Mouse (Mus musculus): ENCODE measurements at regions not wholly inside any gene's neighbourhood (a gene's known extent, or its start where the extent isn't known, plus 50 kb on each side); places are given as distances from the start of the nearest gene placed in this dataset.
A peak's percentile ranks its signal among the peaks of the same experiment; 100 is the strongest.

DNA sequence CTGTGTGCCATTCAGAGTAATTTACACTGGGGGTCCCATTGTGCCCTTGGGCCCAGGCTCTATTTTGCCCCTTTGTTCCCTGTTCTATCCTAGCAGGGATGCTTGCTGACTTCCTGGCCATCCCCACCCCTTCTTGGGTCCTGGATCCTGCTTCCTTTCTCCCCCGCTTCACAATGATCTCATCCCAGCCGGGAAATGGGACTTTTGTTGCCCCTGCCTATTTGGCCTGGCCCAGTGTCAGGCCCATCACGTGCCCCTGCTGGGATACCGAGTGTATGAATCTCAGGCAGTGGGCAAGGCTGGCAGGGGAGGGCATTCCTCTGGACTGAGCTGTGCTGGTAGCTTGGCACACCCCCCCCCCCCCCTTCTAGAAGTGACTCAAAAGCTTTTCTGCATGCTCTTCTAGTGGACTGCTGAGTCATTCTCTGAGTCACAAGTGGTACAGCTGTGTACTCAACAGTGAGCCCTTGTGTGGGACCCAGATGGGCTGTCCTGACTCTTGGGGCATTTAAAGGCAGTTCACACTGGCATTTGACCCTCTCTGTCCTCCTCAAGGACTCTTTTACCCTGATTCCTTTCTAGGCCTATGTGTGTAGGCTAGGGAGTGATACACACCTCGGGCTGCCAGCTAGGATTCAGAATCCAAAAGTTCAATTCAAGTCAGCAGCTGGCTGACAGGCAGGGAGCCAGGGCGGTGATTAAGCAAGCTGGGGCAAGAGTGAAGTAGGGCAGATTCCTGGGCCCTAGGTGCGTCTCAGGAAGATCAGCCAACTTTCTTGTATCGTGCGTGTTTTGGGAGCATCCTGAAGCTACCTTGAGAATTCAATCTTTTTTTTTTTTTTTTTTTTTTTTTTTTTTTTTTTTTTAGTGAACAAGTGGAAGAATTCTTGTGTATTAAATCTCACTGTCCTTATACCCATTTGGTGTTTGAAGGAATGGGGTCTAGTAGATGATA lies 1156.6 kb upstream of the A1bg start:
- no peak overlapping the region for H3K4me3 ChIP-seq (ENCODE audit: low read depth, low read length)
- peak; percentile 75 for DNase-seq (ENCODE audit: low spot score, missing footprints)
- no peak overlapping the region for H3K9ac ChIP-seq (ENCODE audit: low read length)
- H3K9me3 ChIP-seq (ENCODE audit: control insufficient read depth, low read length), result no peaks in the 10 kb centered on the region
- H3K27ac ChIP-seq (ENCODE audit: low read depth, low read length), result no peak overlapping the region
- no peak for ATAC-seq (ENCODE audit: low FRiP score)
- 74% methylated on average over 9 of the region's 9 CpGs for WGBS
- no peaks in the 10 kb centered on the region for H3K4me1 ChIP-seq (ENCODE audit: control insufficient read depth, insufficient read depth, low read length)
- no peak overlapping the region for H3K4me2 ChIP-seq
- no peaks in the 10 kb centered on the region for H3K36me3 ChIP-seq (ENCODE audit: control insufficient read depth, insufficient read depth, low read length)
- H3K27me3 ChIP-seq (ENCODE audit: control insufficient read depth, insufficient read depth, low read length), result no peaks in the 10 kb centered on the region

DNA sequence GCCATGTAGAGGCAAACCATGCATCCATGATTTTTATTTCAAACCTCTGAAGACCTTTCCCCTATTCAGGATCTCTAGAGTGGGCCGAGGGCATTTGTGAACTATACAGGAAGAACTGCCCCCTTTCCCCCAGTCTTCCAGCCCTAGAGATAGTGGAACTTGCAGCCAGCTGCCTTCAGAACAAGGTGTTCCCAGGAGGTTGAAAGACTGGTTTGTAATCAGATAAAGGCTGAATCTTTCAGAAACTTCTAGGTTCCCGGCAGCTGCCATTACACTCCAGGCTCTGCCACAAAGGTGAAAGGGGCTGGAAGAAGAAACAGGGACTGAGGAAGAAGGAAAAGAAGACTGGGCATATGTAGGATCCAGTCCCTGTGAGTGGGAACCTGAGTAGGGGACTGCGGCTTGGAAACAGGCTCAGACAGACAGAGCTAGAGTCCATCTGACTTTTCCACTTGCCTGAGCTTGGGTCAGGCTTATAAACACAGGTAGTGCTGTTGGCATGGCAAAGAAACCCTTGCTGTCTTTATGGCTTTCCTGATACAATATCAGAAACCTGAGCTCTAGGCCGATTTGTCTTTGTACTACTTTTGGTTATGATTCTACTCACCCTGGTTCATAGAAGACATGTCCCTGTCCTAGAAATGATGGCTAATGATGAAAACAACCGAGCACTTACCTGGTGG lies 1153.9 kb upstream of the A1bg start:
- H3K9me3 ChIP-seq (ENCODE audit: control insufficient read depth, low read length), result no peaks in the 10 kb centered on the region
- no peak overlapping the region for H3K4me3 ChIP-seq (ENCODE audit: low read depth, low read length)
- H3K4me1 ChIP-seq (ENCODE audit: control insufficient read depth, insufficient read depth, low read length), result no peaks in the 10 kb centered on the region
- WGBS, result 88% methylated on average over 5 of the region's 5 CpGs
- ATAC-seq (ENCODE audit: low FRiP score) (no peak), DNase-seq (ENCODE audit: low spot score, missing footprints) (peak; percentile 31)
- no peaks in the 10 kb centered on the region for H3K36me3 ChIP-seq (ENCODE audit: control insufficient read depth, insufficient read depth, low read length)
- no peak overlapping the region for H3K9ac ChIP-seq (ENCODE audit: low read length)
- no peak overlapping the region for H3K27ac ChIP-seq (ENCODE audit: low read depth, low read length)
- H3K4me2 ChIP-seq, result no peak overlapping the region
- H3K27me3 ChIP-seq (ENCODE audit: control insufficient read depth, insufficient read depth, low read length), result no peaks in the 10 kb centered on the region

DNA sequence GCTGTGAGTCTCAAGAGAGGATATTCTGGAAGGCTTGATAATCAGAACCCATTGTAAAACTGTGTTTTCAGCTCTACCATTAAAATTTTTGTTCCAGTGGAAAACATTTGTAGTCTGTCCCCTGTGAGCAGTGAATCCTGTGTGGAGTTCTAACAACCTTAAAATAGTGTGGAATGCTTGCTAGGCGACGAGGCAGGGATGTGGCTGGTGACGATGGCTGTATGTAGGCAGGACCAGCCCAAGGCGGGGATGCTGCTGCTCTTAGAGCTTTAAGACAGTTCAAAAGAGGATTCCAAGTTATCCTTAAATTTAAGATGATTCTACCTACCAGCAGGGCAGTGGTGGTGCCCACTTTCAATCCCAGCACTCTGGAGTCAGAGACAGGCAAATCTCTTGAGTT lies 1151.9 kb upstream of the A1bg start:
- 96% methylated on average over 4 of the region's 4 CpGs for WGBS
- no peak overlapping the region for H3K9ac ChIP-seq (ENCODE audit: low read length)

GRCm38 (mm10) chr15:62073595-62073994 lies 1150.8 kb upstream of the A1bg start:
- WGBS, result 93% methylated on average over 5 of the region's 5 CpGs

More for the DNA sequence above, 1151.9 kb upstream of the A1bg start:
- no peak overlapping the region for H3K4me3 ChIP-seq (ENCODE audit: low read depth, low read length)
- H3K4me2 ChIP-seq, result no peak overlapping the region
- no peaks in the 10 kb centered on the region for H3K9me3 ChIP-seq (ENCODE audit: control insufficient read depth, low read length)
- H3K36me3 ChIP-seq (ENCODE audit: control insufficient read depth, insufficient read depth, low read length), result no peaks in the 10 kb centered on the region
- DNase-seq (ENCODE audit: low spot score, missing footprints) (no peak), ATAC-seq (ENCODE audit: low FRiP score) (no peak)
- H3K27me3 ChIP-seq (ENCODE audit: control insufficient read depth, insufficient read depth, low read length), result no peaks in the 10 kb centered on the region
- no peak overlapping the region for H3K27ac ChIP-seq (ENCODE audit: low read depth, low read length)
- no peaks in the 10 kb centered on the region for H3K4me1 ChIP-seq (ENCODE audit: control insufficient read depth, insufficient read depth, low read length)

GRCm38 (mm10) chr15:62071311-62071710 lies 1148.5 kb upstream of the A1bg start:
- Histone ChIP-seq H3K9ac (ENCODE audit: low read length) (no peak overlapping the region), H3K27me3 (ENCODE audit: control insufficient read depth, insufficient read depth, low read length) (no peaks in the 10 kb centered on the region), H3K9me3 (ENCODE audit: control insufficient read depth, low read length) (no peaks in the 10 kb centered on the region), H3K4me3 (ENCODE audit: low read depth, low read length) (no peak overlapping the region), H3K4me1 (ENCODE audit: control insufficient read depth, insufficient read depth, low read length) (no peaks in the 10 kb centered on the region), H3K36me3 (ENCODE audit: control insufficient read depth, insufficient read depth, low read length) (no peaks in the 10 kb centered on the region), H3K4me2 (no peak overlapping the region), H3K27ac (ENCODE audit: low read depth, low read length) (no peak overlapping the region)
- DNase-seq (ENCODE audit: low spot score, missing footprints) (no peak), ATAC-seq (ENCODE audit: low FRiP score) (no peak)
- WGBS, result 91% methylated on average over 2 of the region's 2 CpGs

More at GRCm38 (mm10) chr15:62073595-62073994, 1150.8 kb upstream of the A1bg start:
- Histone ChIP-seq H3K36me3 (ENCODE audit: control insufficient read depth, insufficient read depth, low read length) (no peaks in the 10 kb centered on the region), H3K27ac (ENCODE audit: low read depth, low read length) (no peak overlapping the region), H3K9ac (ENCODE audit: low read length) (no peak overlapping the region), H3K27me3 (ENCODE audit: control insufficient read depth, insufficient read depth, low read length) (no peaks in the 10 kb centered on the region), H3K9me3 (ENCODE audit: control insufficient read depth, low read length) (no peaks in the 10 kb centered on the region), H3K4me2 (no peak overlapping the region), H3K4me3 (ENCODE audit: low read depth, low read length) (no peak overlapping the region), H3K4me1 (ENCODE audit: control insufficient read depth, insufficient read depth, low read length) (no peaks in the 10 kb centered on the region)
- DNase-seq (ENCODE audit: low spot score, missing footprints) (no peak), ATAC-seq (ENCODE audit: low FRiP score) (no peak)

GRCm38 (mm10) chr15:62068422-62069160 lies 1145.8 kb upstream of the A1bg start:
- Histone ChIP-seq H3K9ac (ENCODE audit: low read length) (no peak overlapping the region), H3K4me2 (no peak overlapping the region), H3K27me3 (ENCODE audit: control insufficient read depth, insufficient read depth, low read length) (no peaks in the 10 kb centered on the region), H3K9me3 (ENCODE audit: control insufficient read depth, low read length) (no peaks in the 10 kb centered on the region), H3K27ac (ENCODE audit: low read depth, low read length) (no peak overlapping the region), H3K4me1 (ENCODE audit: control insufficient read depth, insufficient read depth, low read length) (no peaks in the 10 kb centered on the region), H3K4me3 (ENCODE audit: low read depth, low read length) (no peak overlapping the region), H3K36me3 (ENCODE audit: control insufficient read depth, insufficient read depth, low read length) (no peaks in the 10 kb centered on the region)
- 82% methylated on average over 11 of the region's 11 CpGs for WGBS
- ATAC-seq (ENCODE audit: low FRiP score) (no peak), DNase-seq (ENCODE audit: low spot score, missing footprints) (no peak)

DNA sequence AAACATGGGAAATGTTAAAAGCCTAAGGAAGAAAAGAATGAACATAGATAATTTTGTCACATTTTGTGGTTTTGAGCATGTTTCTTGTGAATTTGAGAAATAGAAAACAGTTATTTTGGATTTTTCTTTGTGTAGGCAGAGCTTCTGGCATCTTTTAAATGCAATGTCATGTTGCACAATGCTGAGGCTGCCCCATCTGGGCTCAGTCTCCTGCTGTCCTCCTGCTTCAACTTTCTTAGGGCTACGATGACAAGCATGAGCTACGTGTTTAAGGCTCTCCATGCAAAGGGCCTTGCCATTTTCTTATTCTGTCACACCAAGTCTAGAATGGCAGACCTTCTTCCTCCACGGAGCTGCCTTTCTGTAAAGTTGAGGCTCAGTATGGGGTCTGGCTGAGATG lies 1141.6 kb upstream of the A1bg start:
- no peak overlapping the region for H3K4me3 ChIP-seq (ENCODE audit: low read depth, low read length)
- no peak overlapping the region for H3K9ac ChIP-seq (ENCODE audit: low read length)
- ATAC-seq (ENCODE audit: low FRiP score), result no peak
- no peaks in the 10 kb centered on the region for H3K9me3 ChIP-seq (ENCODE audit: control insufficient read depth, low read length)
- no peaks in the 10 kb centered on the region for H3K27me3 ChIP-seq (ENCODE audit: control insufficient read depth, insufficient read depth, low read length)
- DNase-seq (ENCODE audit: low spot score, missing footprints), result no peak
- H3K36me3 ChIP-seq (ENCODE audit: control insufficient read depth, insufficient read depth, low read length), result no peaks in the 10 kb centered on the region
- H3K4me2 ChIP-seq, result no peak overlapping the region
- no peaks in the 10 kb centered on the region for H3K4me1 ChIP-seq (ENCODE audit: control insufficient read depth, insufficient read depth, low read length)
- WGBS, result 95% methylated on average over 3 of the region's 3 CpGs
- no peak overlapping the region for H3K27ac ChIP-seq (ENCODE audit: low read depth, low read length)

DNA sequence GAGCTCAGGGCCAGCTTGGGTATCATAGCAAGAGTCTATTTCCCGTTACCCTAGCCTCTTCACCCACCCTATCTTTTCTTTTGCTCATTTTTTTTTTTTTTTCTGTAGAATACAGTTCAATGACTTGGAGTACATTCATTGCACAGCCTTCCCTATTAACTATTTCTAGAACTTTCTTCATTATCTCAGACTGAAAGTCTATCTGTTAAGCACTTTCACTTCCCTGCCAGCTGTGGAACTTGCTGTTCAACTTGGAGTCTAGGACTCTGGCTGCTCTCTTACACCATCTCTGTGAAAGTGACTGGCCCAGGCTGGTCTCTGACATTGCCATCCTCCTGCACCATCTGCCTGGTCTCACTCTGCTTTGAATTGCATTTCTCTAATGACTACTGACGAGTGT lies 1134.6 kb upstream of the A1bg start:
- no peaks in the 10 kb centered on the region for H3K27me3 ChIP-seq (ENCODE audit: control insufficient read depth, insufficient read depth, low read length)
- H3K9me3 ChIP-seq (ENCODE audit: control insufficient read depth, low read length), result no peaks in the 10 kb centered on the region
- no peak overlapping the region for H3K4me2 ChIP-seq
- DNase-seq (ENCODE audit: low spot score, missing footprints), result no peak
- H3K36me3 ChIP-seq (ENCODE audit: control insufficient read depth, insufficient read depth, low read length), result no peaks in the 10 kb centered on the region
- WGBS, result 93% methylated on average over 2 of the region's 2 CpGs
- H3K9ac ChIP-seq (ENCODE audit: low read length), result no peak overlapping the region
- no peaks in the 10 kb centered on the region for H3K4me1 ChIP-seq (ENCODE audit: control insufficient read depth, insufficient read depth, low read length)
- no peak for ATAC-seq (ENCODE audit: low FRiP score)
- H3K27ac ChIP-seq (ENCODE audit: low read depth, low read length), result no peak overlapping the region
- no peak overlapping the region for H3K4me3 ChIP-seq (ENCODE audit: low read depth, low read length)

- no peak overlapping the region for H3K4me3 ChIP-seq (ENCODE audit: low read depth, low read length)
- no peak overlapping the region for H3K9ac ChIP-seq (ENCODE audit: low read length)
- H3K36me3 ChIP-seq (ENCODE audit: control insufficient read depth, insufficient read depth, low read length), result no peaks in the 10 kb centered on the region
- no peaks in the 10 kb centered on the region for H3K9me3 ChIP-seq (ENCODE audit: control insufficient read depth, low read length)
- 93% methylated on average over 11 of the region's 11 CpGs for WGBS
- H3K27ac ChIP-seq (ENCODE audit: low read depth, low read length), result no peak overlapping the region
- ATAC-seq (ENCODE audit: low FRiP score) (no peak), DNase-seq (ENCODE audit: low spot score, missing footprints) (no peak)
- H3K4me2 ChIP-seq, result no peak overlapping the region
- H3K27me3 ChIP-seq (ENCODE audit: control insufficient read depth, insufficient read depth, low read length), result no peaks in the 10 kb centered on the region
- no peaks in the 10 kb centered on the region for H3K4me1 ChIP-seq (ENCODE audit: control insufficient read depth, insufficient read depth, low read length)
Observed at GRCm38 (mm10) chr15:62056889-62057288, 1134.1 kb upstream of the A1bg start.
